Mouse (Mus musculus) left cerebral cortex, adult 9 months (tissue): ENCODE results near the gene Comp.

Experiments
- DNase-seq, 2 experiments: peaks; one replicate each; pipeline ENCODE4 v3.0.0; 2022; ENCODE audit warnings: low spot score in 2 of 2

The Comp gene

DNA sequence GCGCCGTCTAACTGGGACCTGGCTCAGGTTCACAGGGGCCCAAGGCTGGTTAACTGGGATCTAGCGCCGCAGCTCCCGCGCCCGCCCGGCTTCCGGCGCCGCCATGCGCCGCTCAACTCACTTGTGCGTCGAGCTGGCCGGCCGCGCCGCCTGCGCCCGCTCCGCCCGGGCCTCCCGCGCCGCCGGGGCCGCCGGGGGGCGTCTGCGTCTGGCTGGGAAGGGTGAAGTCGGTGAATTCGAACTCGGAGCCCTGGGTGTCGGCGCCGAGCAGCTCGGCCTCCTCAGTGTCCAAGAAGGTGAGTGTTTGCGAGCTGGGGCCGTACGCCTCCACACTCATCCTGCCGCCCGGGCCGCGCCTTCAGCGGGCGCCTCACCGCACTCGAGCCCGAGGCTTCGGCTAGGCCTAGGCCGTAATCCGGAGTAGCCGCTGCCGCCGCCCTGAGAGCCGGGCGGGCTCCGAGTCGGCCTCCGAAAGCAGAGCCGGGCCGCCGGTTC lies 20.7 kb upstream of the Comp start:
- no peak for DNase-seq

DNA sequence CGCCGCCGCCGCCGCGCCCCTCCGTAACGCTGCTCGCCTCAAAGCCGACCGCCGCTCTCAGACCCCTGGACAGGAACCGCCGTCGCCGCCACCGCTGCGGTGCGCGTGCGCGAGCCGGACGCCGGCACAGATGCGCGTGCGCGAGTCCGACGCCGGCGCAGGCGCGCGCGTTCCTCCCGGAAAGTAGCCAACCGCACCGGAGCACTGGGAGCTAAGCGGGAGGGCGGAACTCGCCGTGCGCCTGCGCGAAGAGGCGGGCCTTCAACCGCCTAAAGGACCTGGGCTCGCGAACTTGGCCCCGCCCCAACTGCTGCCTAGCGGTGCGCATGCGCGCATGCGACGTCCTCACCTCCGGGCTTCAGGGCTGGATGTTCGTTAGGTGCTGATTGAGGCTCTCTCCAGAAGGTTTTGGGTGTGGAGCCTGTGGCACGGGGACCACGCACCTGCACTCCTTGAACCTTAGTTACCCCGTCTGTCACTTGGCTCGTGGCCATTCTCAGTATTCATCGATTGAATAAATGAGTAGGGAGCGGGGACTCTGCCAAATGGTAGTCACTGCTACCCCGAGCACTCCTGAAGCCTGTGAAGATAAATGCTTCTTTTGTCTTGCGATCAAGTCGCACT lies 20.1 kb upstream of the Comp start, which contains the start of gene Upf1:
Gene Upf1 (minus strand): TSS at position 85 of the 624 bp plus-strand sequence.
- DNase-seq: peak; percentile 96 to 98

DNA sequence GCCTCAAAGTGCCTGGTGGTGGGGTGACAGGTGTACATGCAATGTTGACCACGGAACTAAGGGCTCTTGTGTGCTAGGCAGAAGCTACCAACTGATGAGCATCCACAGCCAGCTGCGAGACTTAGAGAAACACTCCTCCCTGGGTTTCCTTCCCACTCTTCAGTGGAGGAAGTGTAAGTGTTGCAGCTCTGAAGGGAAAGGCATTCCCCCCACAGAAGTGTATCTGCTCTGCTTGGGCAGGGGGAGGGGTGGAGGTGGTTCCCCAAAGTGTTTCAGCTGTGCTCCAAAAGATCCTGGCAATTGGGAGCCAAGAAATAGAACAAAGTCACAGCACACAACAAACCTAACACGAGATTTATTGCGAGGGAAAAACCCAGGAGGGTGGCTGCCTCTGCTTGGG lies 19.4 kb upstream of the Comp start:
- peak; percentile 59 to 61 for DNase-seq

DNA sequence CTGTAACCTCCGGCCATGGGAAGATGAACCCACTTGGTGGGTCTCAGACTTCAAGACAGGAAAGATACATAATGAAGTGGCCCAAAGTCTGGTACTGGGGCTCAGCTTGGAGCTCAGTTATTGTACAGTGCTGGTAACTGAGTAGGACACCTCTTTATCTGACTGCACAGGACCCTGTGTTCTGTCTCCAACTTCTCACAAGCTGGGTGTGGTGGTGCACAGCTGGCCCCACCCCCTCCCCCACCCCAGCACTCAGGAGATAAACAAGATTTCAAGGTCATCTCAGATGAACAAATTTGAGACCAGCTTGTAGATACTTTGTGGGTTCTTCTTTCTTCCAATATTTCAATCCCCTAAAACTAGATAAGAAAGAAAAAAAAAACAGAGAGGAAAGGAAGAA lies 17.2 kb upstream of the Comp start:
- DNase-seq: no peak

DNA sequence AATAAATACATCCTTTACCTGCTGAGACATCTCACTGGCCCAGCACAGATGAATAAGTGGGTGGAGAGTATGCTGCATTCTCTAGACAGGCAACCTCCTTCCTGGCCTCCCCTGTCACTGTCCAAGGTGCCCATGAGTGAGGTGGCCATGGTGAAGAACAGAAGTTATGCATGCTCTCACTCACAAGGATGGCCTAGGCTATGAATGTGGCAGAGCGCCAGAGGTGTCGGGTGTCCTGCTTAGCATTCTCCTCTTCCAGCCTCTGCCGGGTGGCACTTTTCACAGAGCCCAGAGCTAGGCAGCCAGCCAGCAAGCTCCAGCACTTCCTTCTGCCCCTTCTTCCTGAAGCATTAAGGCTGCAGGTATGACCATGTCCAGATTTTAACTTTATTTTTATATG lies 13.9 kb upstream of the Comp start:
- DNase-seq: no peak

DNA sequence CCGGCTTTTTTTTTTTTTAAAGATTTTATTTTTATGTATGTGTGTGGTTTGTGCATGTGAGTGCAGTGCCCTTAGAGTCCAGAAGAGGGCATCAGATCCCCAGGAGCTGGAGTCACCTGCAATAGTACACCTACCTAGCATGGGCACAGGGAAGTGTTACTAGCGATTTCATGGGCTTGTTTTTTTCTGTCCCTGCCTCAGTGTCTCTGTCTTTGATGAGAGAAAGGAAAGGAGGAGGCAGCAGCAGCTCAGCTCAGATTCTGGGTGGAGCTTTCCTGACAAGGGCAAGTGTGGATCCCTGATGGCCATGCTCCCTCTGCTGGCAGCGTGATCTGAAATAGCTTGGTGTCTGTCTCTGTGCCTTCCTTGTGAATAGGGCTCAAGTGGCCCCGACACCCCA lies 12.6 kb upstream of the Comp start:
- no peak for DNase-seq

DNA sequence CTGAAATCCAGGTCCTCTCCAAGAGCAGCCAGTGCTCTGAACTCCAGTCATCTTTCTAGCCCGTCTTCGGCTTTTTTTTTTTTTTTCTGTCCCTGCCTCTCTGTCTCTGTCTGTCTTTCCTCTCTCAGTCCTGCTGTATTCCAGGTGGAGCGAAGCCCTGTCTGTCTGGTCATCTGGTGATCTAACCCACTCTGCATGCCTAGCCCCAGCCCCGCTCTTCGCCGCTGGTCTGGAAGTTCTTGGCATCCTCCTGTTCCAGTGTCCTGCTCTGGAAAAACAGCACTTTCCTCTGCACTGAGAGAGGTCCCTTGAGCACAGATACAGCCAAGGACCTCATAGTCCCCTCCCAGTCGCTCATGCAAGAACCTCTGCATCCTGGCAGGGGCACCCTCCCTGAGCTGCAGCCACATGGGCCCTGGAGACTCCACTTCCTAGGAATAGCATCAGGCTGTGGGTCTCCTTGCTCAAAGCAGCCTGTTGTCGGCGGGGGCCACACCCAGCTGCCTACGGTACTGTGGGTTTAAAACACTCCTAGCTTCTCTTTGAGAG lies 11.8 kb upstream of the Comp start:
- DNase-seq: no peak

DNA sequence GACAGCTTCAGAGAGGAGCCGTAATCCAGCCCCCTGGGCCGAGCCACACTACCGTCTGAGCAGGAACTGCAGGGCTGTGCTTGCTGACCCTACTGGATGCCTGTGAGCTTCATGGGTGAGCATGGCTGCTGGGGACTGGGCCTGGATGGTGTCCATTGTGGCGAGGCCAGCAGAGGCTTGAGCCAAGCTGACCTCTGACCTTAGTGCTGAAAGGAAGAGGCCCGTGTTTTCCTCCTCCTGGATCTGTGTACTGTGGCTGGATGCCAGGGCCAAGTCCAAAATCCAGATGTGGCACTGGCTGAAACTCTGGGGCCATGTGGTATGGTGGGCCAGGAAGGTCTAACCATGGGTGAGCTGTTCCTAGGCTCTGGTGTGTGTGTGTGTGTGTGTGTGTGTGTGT lies 9.3 kb upstream of the Comp start:
- no peak for DNase-seq

DNA sequence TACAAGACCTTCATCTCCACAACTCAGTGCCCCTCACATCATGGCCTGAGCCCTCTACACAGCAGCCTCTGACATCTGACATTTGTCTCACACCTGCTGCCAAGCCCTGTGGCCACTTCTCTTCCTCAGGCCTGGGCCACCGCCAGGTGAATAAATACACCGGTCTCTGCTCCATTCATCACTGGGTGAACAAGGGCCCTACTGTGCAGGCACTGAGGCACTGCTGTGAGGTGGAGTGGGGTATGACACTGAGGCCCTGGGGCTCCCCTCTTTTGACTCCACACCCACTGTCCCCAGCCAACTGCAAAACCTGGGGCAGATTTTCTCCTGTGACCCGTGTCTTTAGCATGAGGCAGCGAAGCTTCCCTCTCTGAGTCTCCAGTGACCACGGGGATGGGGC lies 6.8 kb upstream of the Comp start:
- no peak for DNase-seq

DNA sequence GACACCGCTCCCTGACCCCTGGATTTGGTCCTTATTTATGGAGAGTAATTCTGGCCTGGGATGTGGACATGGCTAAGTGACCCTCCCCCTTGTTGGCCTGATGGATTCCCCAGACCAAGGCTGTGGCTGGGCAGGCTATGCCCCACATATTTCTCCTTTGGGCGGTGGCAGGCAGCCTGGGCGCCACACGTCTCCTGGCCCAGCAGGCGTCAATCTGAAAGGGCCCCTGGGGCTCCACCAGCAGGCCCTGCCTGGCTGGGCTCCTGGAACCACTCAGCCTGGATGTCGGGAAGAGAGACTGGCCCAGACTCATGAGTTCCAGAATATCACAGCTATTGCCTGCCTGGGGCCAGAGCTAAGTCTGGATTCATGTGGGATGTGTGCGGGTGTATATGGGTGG lies 2.9 kb upstream of the Comp start:
- no peak for DNase-seq

DNA sequence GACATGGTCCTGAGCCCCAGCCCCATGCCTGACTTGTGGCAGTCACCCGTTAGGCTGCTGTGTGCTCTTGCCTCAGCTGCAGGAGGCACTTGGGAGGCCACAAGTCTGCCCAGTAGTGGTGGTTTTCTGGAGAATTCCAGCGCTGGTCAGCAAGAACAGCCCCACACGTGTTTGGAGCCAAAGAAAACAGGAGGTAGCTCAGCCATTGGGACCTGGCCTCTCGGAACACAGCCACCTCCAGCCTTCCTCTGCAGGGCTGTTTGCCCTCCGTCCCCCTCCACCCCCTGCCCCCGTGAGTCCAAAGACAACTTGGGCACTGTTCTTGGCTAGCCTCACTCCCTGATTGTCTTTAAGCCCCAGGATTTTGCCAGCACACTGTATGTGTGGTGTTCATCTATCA lies 1.4 kb upstream of the Comp start:
- DNase-seq: no peak

DNA sequence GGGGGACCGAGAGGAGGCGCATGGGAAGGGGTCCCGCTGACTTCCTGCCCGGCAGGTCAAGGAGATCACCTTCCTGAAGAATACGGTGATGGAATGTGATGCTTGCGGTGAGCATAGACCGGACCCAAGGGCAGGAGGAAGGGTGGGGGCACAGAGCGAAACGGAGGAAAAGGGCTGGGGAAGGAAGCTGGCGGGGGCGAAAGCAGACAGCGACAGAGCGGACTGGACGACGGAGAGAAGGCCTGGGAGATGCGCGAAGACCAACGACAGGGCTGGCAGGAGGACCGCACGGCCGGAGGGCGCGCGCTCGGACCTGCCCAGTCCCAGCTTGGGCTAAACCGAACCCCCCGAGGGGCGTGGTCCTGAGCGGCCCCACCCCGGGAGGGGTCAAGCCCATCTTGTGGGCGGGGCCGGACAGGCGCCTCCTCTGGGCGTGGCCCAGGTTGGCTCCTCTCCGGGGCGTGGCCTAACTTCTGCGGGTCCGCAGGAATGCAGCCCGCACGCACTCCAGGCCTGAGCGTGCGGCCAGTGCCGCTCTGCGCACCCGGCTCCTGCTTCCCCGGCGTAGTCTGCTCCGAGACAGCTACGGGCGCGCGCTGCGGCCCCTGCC lies 1.1 kb downstream of the Comp start:
- DNase-seq: peak in 1 of 2 experiments; percentile 34

DNA sequence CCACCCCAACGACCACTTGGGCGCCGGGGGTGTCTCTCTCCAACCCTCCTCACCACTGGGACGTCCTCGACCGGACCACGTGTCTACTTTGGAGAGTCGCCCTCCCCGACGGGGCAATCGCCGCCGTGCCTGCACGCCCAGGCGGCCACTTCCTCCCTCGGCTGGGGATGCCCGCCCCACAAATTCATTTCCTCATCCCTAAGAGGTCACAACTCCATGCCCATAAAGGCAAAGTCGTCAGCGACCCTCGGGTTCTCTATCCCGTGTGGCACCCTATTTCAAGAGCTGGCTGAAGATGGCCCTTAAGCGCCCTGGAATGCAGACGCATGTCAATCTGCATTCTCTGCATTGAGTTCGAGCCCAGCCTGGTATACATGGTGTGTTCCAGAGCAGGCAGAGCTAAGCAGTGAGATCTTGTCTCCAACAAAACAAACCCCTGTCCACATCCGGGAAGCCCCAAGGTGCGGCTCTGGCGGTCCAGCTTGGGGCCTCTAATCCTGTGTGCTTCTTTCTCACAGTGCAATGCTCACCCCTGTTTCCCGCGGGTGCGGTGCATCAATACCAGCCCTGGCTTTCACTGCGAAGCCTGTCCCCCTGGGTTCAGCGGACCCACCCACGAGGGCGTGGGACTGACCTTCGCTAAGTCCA lies 2.0 kb downstream of the Comp start:
- DNase-seq: no peak

DNA sequence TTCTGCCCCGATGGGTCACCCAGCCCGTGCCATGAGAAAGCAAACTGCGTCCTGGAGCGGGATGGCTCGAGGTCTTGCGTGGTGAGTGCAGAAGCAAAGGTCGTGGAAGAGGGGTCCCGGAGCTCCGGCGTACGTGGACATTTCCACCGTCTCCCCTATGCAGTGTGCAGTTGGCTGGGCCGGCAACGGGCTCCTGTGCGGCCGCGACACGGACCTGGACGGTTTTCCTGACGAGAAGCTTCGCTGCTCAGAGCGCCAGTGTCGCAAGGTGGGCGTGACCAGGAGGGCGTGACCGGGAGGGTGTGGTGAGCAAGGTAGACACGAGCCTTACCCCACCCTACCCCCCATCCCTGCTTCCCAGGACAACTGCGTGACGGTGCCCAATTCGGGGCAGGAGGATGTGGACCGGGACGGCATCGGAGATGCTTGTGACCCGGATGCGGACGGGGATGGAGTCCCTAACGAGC lies 3.0 kb downstream of the Comp start:
- DNase-seq: no peak

DNA sequence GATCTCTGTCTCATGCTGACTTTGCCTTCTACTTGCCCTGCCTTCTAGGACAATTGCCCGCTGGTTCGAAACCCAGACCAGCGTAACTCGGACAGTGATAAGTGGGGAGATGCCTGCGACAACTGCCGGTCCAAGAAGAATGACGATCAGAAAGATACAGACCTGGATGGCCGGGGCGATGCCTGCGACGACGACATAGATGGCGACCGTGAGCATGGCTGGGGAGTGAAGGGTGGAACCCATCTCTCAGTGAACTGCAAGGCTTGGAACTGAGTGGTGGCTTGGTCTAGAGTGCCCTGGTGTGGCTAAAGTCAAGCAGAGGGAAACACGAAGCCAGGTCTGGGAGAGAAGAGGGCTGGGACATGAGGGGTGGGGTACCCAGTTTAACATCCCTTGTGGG lies 3.7 kb downstream of the Comp start:
- no peak for DNase-seq

DNA sequence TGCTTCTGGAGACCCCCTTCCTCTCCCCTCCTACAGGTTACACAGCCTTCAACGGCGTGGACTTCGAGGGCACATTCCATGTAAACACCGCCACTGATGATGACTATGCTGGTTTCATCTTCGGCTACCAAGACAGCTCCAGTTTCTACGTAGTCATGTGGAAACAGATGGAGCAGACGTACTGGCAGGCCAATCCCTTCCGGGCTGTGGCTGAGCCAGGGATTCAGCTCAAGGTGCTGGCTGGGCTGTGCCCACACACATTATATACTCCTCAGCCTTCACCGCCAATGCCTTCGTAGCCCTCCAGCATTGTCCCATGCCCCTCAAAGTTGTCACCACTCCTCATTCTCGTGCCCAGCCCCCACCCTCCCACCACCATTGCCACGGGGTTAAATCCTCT lies 6.7 kb downstream of the Comp start:
- peak in 1 of 2 experiments; percentile 40 for DNase-seq

DNA sequence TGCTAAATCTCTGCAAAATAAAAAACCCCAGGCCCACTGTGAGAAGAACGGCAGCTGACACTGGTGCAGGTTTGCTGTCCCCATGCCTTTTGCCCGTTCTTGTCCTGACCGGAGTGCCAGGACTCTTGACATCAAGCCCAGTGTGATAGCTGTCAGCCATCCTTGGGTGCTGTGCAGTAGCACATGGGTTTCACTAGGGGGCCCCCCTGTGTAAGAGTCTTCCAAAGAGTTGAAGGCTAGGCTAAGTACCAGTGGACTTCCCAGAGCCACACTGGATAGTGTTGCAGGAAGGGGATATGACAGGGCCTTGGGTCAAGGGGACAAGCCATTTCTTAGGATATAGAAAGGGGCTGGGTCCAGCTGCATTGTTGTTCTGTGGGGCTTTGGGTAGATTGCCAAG lies 9.9 kb downstream of the Comp start:
- peak in 1 of 2 experiments; percentile 78 for DNase-seq

DNA sequence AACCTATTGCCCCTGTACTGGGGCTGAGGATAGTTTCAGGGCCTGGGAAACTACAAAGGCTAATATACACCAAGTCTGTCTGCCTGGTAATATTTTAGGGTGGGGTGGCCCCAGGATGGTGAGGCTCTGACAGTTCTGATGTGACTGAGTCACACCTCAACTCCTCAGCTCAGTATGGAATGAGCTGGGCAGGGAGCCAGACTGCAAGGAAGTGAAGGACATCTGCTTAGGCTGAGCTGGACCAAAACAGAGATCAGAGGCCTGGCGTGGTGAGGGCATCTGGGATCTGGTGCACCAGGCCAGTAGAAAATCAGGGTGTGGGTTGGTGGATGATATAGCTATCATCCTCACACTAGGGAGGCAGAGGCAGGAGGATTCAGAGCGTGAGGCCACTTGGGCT lies 16.3 kb downstream of the Comp start:
- DNase-seq: no peak

DNA sequence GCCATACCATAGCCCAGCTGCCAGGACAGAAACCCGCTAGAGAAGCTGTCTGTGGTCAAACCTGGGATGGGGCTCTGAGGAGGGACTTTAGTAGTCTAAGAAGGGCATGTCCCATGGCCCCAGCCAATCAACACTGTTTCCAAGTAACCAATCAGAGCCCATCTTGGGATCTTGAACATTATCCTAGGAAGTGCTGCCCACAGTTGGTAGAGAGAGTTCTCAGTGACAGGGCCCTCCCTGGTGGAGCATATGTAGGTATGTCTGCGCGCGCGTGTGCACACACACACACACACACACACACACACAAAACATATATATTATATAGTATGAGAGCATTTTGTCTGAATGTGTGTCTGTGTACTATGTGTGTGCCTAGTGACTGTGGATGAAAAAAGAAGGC lies 19.7 kb downstream of the Comp start:
- DNase-seq: no peak

DNA sequence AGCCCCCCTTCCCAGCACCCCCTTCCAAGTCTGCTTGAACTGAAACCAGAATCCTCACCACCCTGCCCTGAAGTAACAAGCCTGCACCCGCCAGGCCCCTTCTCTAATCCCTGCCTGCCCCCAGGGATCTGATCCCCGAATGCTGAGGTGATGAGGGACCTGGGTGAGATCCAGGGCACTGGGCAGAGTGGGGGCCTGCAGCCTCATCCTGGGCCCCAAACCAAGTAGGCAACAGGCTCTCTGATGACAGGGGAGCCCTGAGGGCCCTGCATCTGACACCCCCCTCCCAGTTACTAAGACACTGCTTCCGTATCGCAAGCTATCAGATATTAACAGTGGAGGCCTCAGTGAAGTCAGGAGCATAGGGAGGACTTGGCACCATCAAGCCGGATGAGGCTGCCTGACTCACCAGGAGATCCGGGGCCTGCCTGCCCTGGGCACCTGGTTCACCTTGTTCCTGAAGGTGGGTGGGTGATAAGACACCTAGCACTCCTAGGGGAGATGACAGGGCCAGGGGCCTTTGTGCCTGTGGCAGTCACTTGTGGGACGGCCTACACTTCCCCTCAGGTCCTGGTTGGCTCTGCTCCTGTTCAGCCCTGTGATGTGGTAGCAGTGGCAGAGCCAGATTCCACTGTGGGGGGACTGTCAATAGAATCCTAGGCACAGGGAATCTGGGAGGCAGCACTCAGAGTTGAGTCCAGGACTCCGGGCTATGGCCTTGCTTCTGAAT lies 21.1 kb downstream of the Comp start:
- no peak for DNase-seq

DNA sequence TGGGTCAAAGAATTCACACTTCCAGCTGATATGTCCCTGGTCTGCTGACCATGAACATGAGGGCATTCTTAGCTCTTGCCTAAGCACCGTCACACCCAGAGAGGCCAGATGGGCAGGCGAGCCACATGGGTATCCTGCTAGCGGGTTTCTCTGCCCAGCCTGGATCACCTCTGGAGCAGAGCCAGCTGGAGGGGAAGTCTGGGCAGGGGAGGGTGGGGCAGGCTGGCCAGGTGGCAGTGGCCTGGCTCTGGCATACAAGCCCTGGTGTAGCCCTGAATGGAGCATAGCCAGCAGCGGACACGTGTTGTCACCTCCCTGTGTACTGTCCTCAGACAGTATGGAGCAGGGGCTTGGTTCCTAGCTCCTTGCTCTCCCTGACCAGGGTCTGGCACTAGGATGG lies 22.3 kb downstream of the Comp start:
- no peak for DNase-seq

DNA sequence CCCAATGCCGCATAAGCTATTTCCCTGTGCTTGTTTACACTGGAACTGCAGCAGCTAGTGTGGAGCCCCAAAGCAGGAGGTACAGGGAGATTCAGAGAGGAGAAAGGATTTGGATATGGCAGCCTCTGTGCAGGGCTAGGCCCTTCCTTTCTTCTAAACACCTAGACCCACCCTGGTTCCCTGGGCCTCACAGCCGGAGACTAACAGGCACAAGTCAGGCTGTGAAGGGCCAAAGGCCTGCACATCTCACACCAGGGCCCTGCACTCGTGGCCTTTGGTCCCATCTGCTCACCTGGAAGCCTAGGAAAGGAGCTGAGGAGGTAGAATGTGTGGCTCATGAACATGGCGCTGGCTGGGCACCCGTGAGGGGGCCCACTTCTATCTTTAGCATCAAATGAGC lies 22.8 kb downstream of the Comp start:
- DNase-seq: no peak
